Mouse (Mus musculus) stomach, postnatal 0 days (tissue): Measurements from ENCODE around the gene Clca3a1.
"Not testable (repeated sequence)": the region's sequence is repeated elsewhere in the genome, so short reads cannot be mapped to it uniquely, and the experiment has no call there.

Experiments
- CTCF ChIP-seq: IDR thresholded peaks from 2 replicates; pipeline ENCODE4 v1.5.1; 2016; ENCODE audit warnings: antibody characterized with exemption, low read depth, mild to moderate bottlenecking, moderate library complexity
- EP300 ChIP-seq: optimal IDR thresholded peaks from 2 replicates; pipeline ENCODE3; 2016; ENCODE audit warnings: antibody characterized with exemption

GRCm38 (mm10) chr3:144738396-144738795 is 22.4 kb downstream of the Clca3a1 start:
- not testable (repeated sequence) for TF ChIP-seq CTCF, EP300
